In genomic region chr6:85587396-85588143, GRCm38 (mm10) we compare ENCODE assay signal across 8 mouse cellular contexts. TPM values are rescaled to one million over a fixed set of nuclear protein-coding genes. Genes with fewer than 3 reads are reported as not detected.
DNase-seq lines count a peak whose midpoint lies in the region; ATAC-seq lines count a peak whose summit lies in the region.

TSS of gene Alms1 (plus strand) at chr6:85587531.

- H3K27me3 ChIP-seq in intestine, embryonic 14.5 days (replicated peaks; ENCODE audit: control insufficient read depth, insufficient read depth, low read length): no peaks in the 10 kb centered on the region

- H3K27ac ChIP-seq in intestine, embryonic 14.5 days (ENCODE audit: low read depth): peak within 1 kb of the TSS; percentile 74

- H3K4me2 ChIP-seq in intestine, embryonic 14.5 days (ENCODE audit: low read length): peak within 1 kb of the TSS; percentile 81

- intact Hi-C loops in left cerebral cortex, postnatal 14 days (cut with DNase I): loop anchor here (5.0 to 10.0 kb wide), 2 partner anchors 75 to 317 kb away; partner anchors contain the start of genes Egr4 and Nat8f4

- 0% methylated on average over 57 of the region's 59 CpGs for WGBS in intestine, embryonic 14.5 days

- peak within 1 kb of the TSS; percentile 79 for H3K9ac ChIP-seq in intestine, embryonic 14.5 days (ENCODE audit: low read length)

- peaks cover 13% of the 10 kb centered on the region for H3K4me1 ChIP-seq in intestine, embryonic 14.5 days (replicated peaks; ENCODE audit: control insufficient read depth, insufficient read depth, low read length)

- H3K9me3 ChIP-seq in intestine, embryonic 14.5 days (ENCODE audit: control insufficient read depth, low read length): no peaks in the 10 kb centered on the region

- DNase-seq in adrenal gland, adult 18-20 months (ENCODE audit: low spot score in 2 of 2): peak; percentile 92 to 94
- DNase-seq in embryo, embryonic 11 days: peak; percentile 98
- DNase-seq in gastrocnemius, postnatal 25 days: peak; percentile 91
- peak; percentile 96 for DNase-seq in intestine, embryonic 14.5 days (ENCODE audit: low spot score)
- DNase-seq in left cerebral cortex, postnatal 14 days (ENCODE audit: low spot score in 2 of 2): peak; percentile 93 to 95
- DNase-seq in mesoderm, embryonic 11.5 days (ENCODE audit: low read depth, low spot score): peak; percentile 97
- peak; percentile 88 to 91 for DNase-seq in right cerebral cortex, postnatal 36 days (ENCODE audit: low spot score in 2 of 2)
- DNase-seq in yolk sac, embryonic 10.5 days (ENCODE audit: low spot score): peak; percentile 96

- peak; percentile 96 for ATAC-seq in intestine, embryonic 14.5 days (replicated peaks; ENCODE audit: low FRiP score, low TSS enrichment, low read depth)

- H3K4me3 ChIP-seq in intestine, embryonic 14.5 days (ENCODE audit: low read depth, low read length): peak within 1 kb of the TSS; percentile 90

- no peaks in the 10 kb centered on the region for H3K36me3 ChIP-seq in intestine, embryonic 14.5 days (ENCODE audit: control insufficient read depth, insufficient read depth, low read length)

RNA-seq across cellular contexts. Expression of gene Alms1, which starts in this region (rescaled TPM):
- total RNA-seq in adrenal gland, adult 18-20 months (2021): 1 to 10 TPM; 7.2 to 8.2 TPM
- total RNA-seq in gastrocnemius, postnatal 25 days (2021): under 1 TPM; 0.54 to 0.70 TPM
- 6.0 and 6.5 TPM in 2 replicates for polyA plus RNA-seq in intestine, embryonic 14.5 days (2014; fragmentation: Nextera tagmentation; extraction: Ambion mirVana)
- 1 to 10 TPM; 7.6 to 9.4 TPM for total RNA-seq in left cerebral cortex, postnatal 14 days (2021)

Comparison
In these comparisons a context has a peak if more than half of its experiments do, and no peak if none do; other contexts are left out.
1. Peak in every context shown above with its lines: DNase-seq, ATAC-seq, H3K4me3 ChIP-seq and H3K27ac ChIP-seq.
2. RNA of gene Alms1 (total RNA-seq): 7.6 to 9.4 TPM in left cerebral cortex, postnatal 14 days and 7.2 to 8.2 TPM in adrenal gland, adult 18-20 months; 0.54 to 0.70 TPM in gastrocnemius, postnatal 25 days; every median in the first group is over 4 times any median in the second.
3. Peak in DNase-seq in gastrocnemius, postnatal 25 days; RNA of the gene not detected or under 1 TPM.